Mouse (Mus musculus) ovary, adult 2 months (tissue): ENCODE measurements around the gene Parp9. TPM values are rescaled to one million over a fixed set of nuclear protein-coding genes. Genes with fewer than 3 reads are reported as not detected.

Experiments
- polyA plus RNA-seq: library from polyadenylated mRNA; depleted of rRNA; stranded (reverse); fragments of >200 nt; gene quantifications from 2 replicates; pipeline ENCODE4 v1.2.3, GENCODE M21; 2012; rRNA removed

Gene Parp9
- polyA plus RNA-seq, result 2.9 and 3.0 TPM in 2 replicates

GRCm38 (mm10) chr16:35938211-35939151 is at the start of gene Parp9, which contains the start of gene Dtx3l:
Gene Parp9 (plus strand): TSS chr16:35938470.
Gene Dtx3l (minus strand): TSS chr16:35939151.

GRCm38 (mm10) chr16:35978450-35978849 is 40.2 kb downstream of the Parp9 start, which contains the start of gene Kpna1:
Gene Kpna1 (plus strand): TSS chr16:35978750.

Other genes starting within 250 kb of the Parp9 start
- 54.9 and 66.2 TPM in 2 replicates for gene Dirc2, start 169.1 kb upstream of the Parp9 start, polyA plus RNA-seq
- gene Hspbap1, start 168.1 kb upstream of the Parp9 start, polyA plus RNA-seq, result 6.5 and 6.7 TPM in 2 replicates
- 2.5 and 3.2 TPM in 2 replicates for gene Parp14, start 66.9 kb upstream of the Parp9 start, polyA plus RNA-seq
- gene Dtx3l, start 681 bp downstream of the Parp9 start, polyA plus RNA-seq, result 4.9 and 5.4 TPM in 2 replicates
- gene Kpna1, start 40.3 kb downstream of the Parp9 start, polyA plus RNA-seq, result 3.6 and 3.8 TPM in 2 replicates
- gene Wdr5b, start 102.7 kb downstream of the Parp9 start, polyA plus RNA-seq, result 1.3 TPM in 2 replicates
- gene Fam162a, start 133.1 kb downstream of the Parp9 start, polyA plus RNA-seq, result 39.3 and 55.3 TPM in 2 replicates
- gene Ccdc58, start 133.2 kb downstream of the Parp9 start, polyA plus RNA-seq, result 2.7 and 4.7 TPM in 2 replicates
- not detected in 2 replicates for gene Csta1, start 192.8 kb downstream of the Parp9 start, polyA plus RNA-seq
- gene Stfa2l1, start 218.3 kb downstream of the Parp9 start, polyA plus RNA-seq, result not detected in 2 replicates
- not detected in 2 replicates for gene Gm5483, start 245.7 kb downstream of the Parp9 start, polyA plus RNA-seq